Mouse (Mus musculus): ENCODE measurements around the gene Btbd35f23. TPM values are rescaled to one million over a fixed set of nuclear protein-coding genes. Genes with fewer than 3 reads are reported as not detected.

Btbd35f23 gene
- polyA plus RNA-seq (2012; rRNA removed; ENCODE audit: low replicate concordance): not detected in 2 replicates

GRCm38 (mm10) chrX:3076575-3076974 lies at the start of gene Btbd35f23:
Btbd35f23 (plus strand) TSS chrX:3076875.

Other genes starting within 250 kb of the Btbd35f23 start
- gene Btbd35f24, start 119.0 kb downstream of the Btbd35f23 start, polyA plus RNA-seq (2012; rRNA removed; ENCODE audit: low replicate concordance): not detected in 2 replicates

All from duodenum, adult 2 months (tissue).